Mouse (Mus musculus) pancreas, adult 10 weeks (tissue): Measurements from ENCODE around the gene Mfap4. TPM values are rescaled to one million over a fixed set of nuclear protein-coding genes. Genes with fewer than 3 reads are reported as not detected.

ENCODE experiments used
- polyA plus RNA-seq: library from polyadenylated mRNA; stranded (reverse); fragments of 350-450 nt; fragmentation: Illumina TruSeq; extraction: RNeasy Lipid Tissue Mini Kit (QIAGEN cat#74804); gene quantifications from one replicate; pipeline ENCODE4 v1.2.3, GENCODE M21; 2015; ENCODE audit warnings: low read depth, low replicate concordance; ENCODE audit not compliant: insufficient read depth

Mfap4 gene
- 5.2 TPM for polyA plus RNA-seq

GRCm38 (mm10) chr11:61484613-61485540, at the start of gene Mfap4:
Mfap4 (plus strand) TSS chr11:61485431.

GRCm38 (mm10) chr11:61494129-61494997, 9.1 kb downstream of the Mfap4 start, which contains the start of gene Mapk7:
Mapk7 (minus strand) TSS chr11:61494406.

GRCm38 (mm10) chr11:61504713-61505257, 19.6 kb downstream of the Mfap4 start, which contains the start of gene B9d1:
B9d1 (plus strand) TSS chr11:61505144.

Other genes with a start within 250 kb of the Mfap4 start
- gene Aldh3a2, start 218.0 kb upstream of the Mfap4 start, polyA plus RNA-seq: 16.7 TPM
- gene Slc47a2, start 142.6 kb upstream of the Mfap4 start, polyA plus RNA-seq: not detected
- not detected for gene Slc47a1, start 107.1 kb upstream of the Mfap4 start, polyA plus RNA-seq
- gene Rnf112, start 31.3 kb upstream of the Mfap4 start, polyA plus RNA-seq: 1.7 TPM
- gene Mapk7, start 9.0 kb downstream of the Mfap4 start, polyA plus RNA-seq: 5.6 TPM
- gene B9d1, start 19.7 kb downstream of the Mfap4 start, polyA plus RNA-seq: 5.1 TPM
- gene Epn2, start 94.3 kb downstream of the Mfap4 start, polyA plus RNA-seq: 7.1 TPM
- gene Grap, start 167.8 kb downstream of the Mfap4 start, polyA plus RNA-seq: 3.5 TPM
- gene Fam83g, start 198.7 kb downstream of the Mfap4 start, polyA plus RNA-seq: 1.3 TPM
- gene Slc5a10, start 235.4 kb downstream of the Mfap4 start, polyA plus RNA-seq: not detected